8 mouse cellular contexts compared by ENCODE assay signal in the genomic region with DNA sequence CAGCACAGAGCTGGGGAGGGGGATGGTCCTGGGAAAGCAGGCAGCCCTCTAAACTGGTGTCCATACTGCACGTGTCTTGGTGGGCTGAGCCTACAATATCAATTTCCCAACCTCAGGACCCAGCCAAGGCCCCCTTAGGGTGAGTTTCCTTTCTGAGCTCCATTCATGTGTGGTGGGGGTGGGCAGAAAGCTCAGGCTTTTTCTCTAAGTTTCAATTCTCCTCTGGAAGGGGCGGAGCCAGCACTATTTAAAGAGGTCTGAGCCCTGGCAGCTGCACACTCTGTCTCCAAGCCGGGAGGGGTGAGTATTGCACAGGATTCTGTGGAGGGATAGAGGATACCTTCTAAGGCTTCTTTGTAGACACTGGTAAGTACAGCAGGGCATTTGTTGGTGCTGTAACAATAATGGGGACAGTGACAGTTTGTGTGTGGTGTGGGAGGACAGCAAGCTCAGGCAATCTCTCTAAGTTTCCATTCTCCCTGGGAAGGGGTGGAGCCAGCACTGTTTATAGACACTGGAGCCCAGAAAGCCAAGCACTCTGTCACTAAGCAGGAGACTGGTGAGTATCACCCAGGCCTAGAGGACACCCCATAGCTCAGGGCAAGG. TPM values are rescaled to one million over a fixed set of nuclear protein-coding genes. Genes with fewer than 3 reads are reported as not detected.
DNase-seq lines count a peak whose midpoint lies in the region; ATAC-seq and TF ChIP-seq lines count a peak whose summit lies in the region.

No protein-coding gene starts in this region.

- no peak for TF ChIP-seq CTCF in Patski (IDR thresholded peaks at IDR 0.05)

- ATAC-seq in Patski = peak; percentile 60
- ATAC-seq in inflammation-experienced regulatory T-cells, adult 6 months = peak; percentile 65

- no peak for DNase-seq in Patski (ENCODE audit: low read depth, low spot score)
- peak; percentile 58 for DNase-seq in embryo, embryonic 10 days (ENCODE audit: low spot score)
- DNase-seq in gastrocnemius, postnatal 25 days = peak; percentile 43
- DNase-seq in left cerebral cortex, adult 8-10 months (ENCODE audit: low spot score in 2 of 2) = peak; percentile 8 to 12
- DNase-seq in lung, postnatal 36 days = peak; percentile 86
- DNase-seq in ovary, postnatal 36 days (ENCODE audit: low spot score) = peak; percentile 43
- peak; percentile 52 to 57 for DNase-seq in thymus, postnatal 36 days

- H3K27me3 ChIP-seq in Patski = no peaks in the 10 kb centered on the region

- POLR2A ChIA-PET in Patski (lab: Charles Lee) = interaction anchor here (1.0 kb wide), 1 partner anchor 12 kb away, joined by 3 read pairs; no protein-coding TSS in a partner anchor

- CTCF ChIA-PET in Patski (lab: Charles Lee) = interaction anchor here (1.1 to 1.9 kb wide), 2 partner anchors 14 to 56 kb away, joined by 3 to 9 read pairs; no protein-coding TSS in a partner anchor

- in situ Hi-C loops in Patski (cut with MboI; ENCODE audit: low pct_unique_long_range_greater_than_20kb) = loop anchor here (5.0 kb wide), 1 partner anchor 46 kb away; no protein-coding TSS in a partner anchor

RNA-seq across cellular contexts. Expression of a gene that starts 21.3 kb away (rescaled TPM):
- not detected for polyA plus RNA-seq in Patski (2021)
- not detected for total RNA-seq in gastrocnemius, postnatal 25 days (2021)
- 1 to 10 TPM; 1.9 to 3.2 (median 2.0) TPM for polyA plus RNA-seq in inflammation-experienced regulatory T-cells, adult 6 months (2017; shearing (Covaris generic))
- not detected for total RNA-seq in left cerebral cortex, adult 8-10 months (2022)
